Mouse (Mus musculus): Measurements from ENCODE around the gene Atp2b2. TPM values are rescaled to one million over a fixed set of nuclear protein-coding genes. Genes with fewer than 3 reads are reported as not detected.

Gene Atp2b2
- polyA plus RNA-seq, 1 experiment: not detected

DNA sequence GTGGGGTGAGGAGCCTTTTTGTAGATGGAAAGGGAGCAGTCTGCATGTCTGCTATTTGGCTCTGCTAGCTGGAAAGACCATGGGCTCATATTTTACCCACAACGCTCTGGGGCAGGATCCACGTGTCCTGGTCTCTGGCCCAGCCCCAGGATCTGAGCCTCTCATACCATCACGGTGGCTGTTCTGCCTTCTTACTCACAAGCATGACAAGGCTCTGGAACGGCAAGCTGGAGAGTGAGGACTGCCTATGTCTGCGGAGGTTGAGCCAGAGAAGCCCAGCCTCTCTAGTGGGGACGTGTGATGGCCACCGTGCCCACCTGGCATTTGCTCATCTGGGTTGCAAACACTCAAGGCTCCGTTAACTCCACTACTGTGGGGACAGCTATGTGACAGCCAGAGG is 63.7 kb downstream of the Atp2b2 start:
- TF ChIP-seq GATA1 (IDR thresholded peaks at IDR 0.05; ENCODE audit: low read length): no peak

DNA sequence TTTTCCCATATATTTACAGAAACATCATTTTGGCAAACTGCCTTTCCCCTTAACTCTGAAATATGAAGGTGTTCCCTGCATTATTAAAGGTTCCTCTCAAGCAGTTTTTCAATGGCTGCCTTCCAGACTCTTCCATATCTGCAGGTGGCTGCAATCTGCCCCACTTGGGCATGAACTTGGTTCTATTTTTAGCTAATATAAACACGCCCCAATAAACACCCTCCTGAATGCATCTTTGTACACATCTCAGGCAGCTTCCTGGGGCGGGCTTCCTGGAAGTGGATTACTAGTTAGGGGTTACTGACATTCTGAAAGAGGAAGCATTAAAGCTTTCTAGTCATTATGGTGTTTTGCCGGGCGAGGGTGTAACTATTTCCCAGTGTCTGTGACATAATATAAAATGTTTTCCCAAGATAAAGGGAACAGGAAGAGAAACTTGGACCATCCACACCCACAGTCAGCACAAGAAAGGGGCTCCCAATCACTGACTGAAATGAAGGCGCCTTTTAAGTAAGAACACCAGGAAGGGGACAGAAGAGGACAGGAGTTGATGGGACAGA is 64.2 kb downstream of the Atp2b2 start:
- TF ChIP-seq GATA1 (IDR thresholded peaks at IDR 0.05; ENCODE audit: low read length): no peak

DNA sequence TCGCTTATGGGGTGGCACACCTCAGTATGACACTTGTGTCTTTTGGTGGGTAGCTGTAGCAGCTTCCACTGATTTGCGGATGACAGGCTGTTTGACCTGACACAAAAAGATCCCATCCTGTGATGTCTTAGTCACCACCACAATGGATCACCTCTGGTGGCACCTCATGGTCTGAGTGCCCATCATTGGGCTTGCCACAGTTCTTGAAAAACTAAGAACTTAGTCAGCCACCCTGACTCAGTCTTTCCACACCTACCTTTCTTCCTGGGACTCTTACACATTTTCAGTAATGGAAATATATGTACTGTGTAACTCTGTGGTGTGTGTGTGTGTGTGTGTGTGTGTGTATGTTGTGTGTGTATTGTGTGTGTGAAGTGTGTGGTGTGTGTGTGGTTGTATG is 71.5 kb downstream of the Atp2b2 start:
- no peak for TF ChIP-seq GATA1 (IDR thresholded peaks at IDR 0.05; ENCODE audit: low read length)

DNA sequence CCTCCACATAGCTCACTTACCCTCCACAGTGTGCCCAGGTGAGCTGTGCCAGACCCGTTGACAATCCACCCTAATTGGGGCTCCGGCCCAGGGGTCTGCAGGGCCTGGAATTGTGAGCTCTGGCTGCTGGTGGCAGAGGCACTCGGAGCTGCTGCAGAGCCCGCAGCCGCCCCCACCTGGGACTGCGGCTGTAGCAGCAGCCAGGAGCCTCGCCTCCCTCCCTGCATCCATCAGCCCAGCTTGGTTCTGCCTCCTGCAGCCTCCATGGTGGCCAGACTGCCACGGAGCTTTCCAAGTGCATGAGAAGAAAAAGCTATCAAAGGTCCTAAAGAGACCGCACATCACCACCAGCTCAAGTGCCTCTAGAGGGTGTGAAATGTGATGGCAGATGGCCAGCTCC is 71.9 kb downstream of the Atp2b2 start:
- TF ChIP-seq GATA1 (IDR thresholded peaks at IDR 0.05; ENCODE audit: low read length): no peak

DNA sequence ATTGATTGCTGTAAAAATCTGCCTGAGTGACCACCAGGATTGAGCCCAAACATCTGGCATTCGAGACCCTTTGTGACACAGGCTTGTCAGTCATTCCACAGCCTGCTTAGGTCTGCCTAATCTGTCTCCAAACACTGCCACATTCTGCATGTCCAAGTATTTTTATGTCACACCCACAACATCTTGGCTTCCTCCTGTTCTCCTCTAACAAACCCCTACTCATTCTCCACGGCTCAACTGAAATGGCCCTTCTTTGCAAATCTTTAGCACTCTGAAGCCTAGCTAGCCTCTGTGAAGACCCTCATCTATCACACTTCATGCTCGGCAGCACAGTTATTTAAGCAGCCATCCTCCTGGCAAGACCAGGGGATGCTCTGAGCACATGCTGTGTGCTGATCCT is 72.7 kb downstream of the Atp2b2 start:
- TF ChIP-seq GATA1 (IDR thresholded peaks at IDR 0.05; ENCODE audit: low read length): no peak

DNA sequence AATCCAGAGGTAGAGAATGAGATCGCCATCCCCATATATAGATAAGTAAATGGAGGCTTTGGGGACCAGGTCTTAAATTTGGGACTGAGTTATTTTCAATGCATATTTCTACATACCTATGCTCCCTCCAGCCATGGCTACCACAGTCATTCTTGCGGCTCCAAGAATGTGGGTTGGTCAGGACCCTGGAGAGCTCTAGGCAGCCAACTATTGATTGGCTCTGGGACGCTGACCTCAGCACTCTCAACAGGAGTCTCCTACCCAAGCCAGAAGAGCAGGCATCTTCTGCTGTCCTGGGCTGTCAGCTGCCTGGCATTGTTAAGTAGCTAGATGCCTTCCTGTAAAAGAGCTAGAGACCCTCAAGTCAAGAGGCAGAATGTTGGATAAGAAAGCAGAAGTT is 79.6 kb downstream of the Atp2b2 start:
- TF ChIP-seq GATA1 (IDR thresholded peaks at IDR 0.05; ENCODE audit: low read length): no peak

DNA sequence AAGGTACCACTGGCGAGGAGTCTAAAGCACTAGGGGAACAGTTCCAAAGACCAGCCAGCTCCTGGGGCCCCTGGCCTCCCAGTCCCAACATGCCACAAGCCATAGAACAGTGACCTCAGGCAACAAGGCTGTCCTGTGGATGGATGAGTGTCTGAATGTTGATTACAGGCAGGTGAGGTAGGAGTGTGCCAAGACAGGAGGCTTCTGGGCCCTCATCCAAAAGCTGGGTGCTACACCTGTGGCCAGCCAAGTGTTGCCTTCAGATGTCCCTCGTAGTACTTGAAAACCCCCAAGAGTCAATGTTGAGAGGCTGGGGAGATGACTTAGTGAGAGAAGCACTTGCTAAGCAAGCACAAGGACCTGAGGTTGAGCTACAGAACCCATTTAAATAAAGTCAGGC is 80.8 kb downstream of the Atp2b2 start:
- no peak for TF ChIP-seq GATA1 (IDR thresholded peaks at IDR 0.05; ENCODE audit: low read length)

DNA sequence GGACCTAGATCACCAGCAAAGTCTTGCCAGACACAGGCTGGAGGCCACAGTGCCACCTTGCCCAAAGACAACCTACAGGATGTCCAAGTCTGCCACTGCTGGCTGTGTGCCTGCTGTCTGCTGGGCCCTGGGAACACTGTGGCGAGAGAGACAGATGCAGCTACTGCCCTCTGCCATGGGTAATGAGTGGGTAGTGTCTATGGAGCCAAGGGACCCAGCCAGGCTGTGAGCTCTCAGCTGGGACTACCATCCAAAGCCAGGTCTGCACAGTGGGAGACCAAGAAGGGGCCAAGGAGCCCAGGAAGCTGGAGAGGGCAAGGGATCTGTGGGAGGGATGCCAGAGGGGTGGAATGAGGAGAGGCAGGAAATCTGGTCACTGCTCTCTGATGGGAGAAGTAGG is 83.1 kb downstream of the Atp2b2 start:
- TF ChIP-seq GATA1 (IDR thresholded peaks at IDR 0.05; ENCODE audit: low read length): no peak

DNA sequence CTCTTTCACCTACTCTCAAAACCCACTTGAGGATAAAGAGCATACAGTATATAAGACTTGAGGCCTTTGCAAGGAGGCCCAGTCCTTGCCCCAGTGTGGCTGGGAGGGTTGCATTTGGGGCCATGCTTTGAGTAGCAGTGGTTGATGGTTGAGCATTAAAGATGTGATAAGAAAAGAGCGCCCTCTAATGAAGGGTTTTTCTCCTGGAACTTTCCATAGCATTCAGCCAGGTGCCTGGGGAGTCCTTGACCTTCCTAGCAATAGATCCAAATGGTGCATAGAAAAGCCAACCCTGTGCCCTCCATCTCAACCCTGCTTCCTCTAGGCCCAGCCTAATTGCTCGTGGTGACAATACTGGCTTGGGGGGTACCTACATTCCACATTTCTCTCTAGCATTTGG is 83.7 kb downstream of the Atp2b2 start:
- TF ChIP-seq GATA1 (IDR thresholded peaks at IDR 0.05; ENCODE audit: low read length): no peak

DNA sequence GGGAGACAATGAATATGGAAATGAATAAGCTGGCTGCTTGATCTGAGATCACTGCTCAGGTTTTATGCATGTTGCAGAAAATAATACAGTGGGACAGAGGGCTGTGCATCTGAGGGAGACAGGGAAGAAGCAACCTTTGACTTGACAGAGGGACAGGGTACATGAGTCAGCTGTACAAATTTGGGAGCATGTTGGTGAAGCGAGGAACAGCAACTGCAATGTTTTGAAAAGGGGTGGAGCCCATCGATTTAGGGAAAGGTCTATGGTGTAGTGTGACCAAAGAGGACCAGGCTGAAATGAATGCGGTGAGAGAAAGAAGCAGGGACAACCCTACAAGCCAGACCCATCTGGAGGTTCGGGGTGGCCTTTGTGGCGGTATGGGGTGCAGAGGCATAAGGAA is 84.4 kb downstream of the Atp2b2 start:
- TF ChIP-seq GATA1 (IDR thresholded peaks at IDR 0.05; ENCODE audit: low read length): no peak

DNA sequence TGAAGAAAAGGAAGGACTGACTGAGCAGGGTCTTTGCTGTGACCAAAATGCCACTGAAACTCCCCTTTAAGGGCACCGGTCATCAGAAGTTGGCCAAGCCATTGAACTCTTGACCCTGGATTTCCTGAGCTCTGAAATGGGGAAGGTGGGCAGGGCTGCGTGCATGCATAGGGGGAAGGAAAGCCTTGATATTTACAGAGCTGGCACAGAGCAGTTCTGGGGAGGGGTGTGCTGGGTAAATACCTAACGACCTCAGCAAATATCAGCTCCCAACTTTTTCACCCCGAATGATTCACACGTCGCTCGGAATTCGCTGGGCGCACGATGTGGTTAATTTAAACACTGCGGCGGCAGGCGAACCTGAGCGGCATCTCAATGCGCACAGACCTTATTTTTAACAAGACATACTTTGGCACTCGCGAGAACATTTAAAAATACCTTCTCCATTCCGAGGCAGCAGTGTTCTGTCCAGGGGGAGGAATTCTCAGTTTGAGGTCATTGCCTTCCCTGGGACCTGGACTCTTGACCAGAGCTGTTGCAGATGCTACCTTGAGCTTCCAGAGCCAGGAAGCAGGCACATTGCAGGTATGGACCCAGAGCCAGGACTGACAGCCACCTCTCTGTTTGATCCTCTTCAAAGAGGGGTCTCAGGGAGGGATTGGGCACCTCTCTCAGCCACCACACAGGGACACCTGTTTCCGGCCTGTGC is 85.0 kb downstream of the Atp2b2 start:
- TF ChIP-seq GATA1 (IDR thresholded peaks at IDR 0.05; ENCODE audit: low read length): no peak

DNA sequence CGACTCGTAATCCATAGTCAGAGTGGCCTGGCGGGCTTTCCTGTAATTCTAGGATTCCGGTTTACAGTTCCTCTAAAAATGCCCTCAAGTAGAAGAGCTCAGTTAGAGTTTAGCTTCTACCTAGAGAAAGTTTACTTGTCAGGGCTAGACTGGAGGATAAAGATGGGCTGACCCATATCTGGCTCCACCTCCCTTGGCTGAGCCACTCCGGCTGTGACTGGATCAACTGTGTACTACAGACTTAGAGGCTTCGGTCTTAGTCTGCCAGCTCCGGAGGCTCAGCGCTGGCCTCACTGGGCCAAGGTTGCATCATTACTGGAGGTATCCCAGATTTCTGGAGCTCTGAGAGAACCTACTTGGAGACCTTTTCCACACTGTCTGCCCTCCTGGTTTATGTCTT is 94.9 kb downstream of the Atp2b2 start:
- TF ChIP-seq GATA1 (IDR thresholded peaks at IDR 0.05; ENCODE audit: low read length): no peak

DNA sequence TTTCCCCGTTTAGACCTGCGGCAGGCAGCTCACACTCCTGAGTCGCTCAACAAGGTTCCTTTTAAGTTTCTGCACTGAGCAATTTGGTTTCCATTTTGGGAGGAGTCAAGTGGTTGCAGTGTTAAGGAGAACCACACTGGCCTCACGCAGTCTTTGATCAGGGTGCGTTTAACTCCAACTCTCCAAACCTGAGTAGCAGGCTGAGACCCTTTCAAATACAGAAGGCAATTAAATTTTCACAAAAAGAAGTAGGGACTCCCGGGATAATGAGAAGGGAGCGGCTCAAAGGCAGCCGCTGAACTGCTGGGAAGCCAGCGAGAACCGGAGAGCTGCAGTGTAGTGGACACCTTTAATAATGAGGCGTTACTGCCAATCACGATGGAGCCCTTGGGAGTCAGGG is 100.1 kb downstream of the Atp2b2 start:
- no peak for TF ChIP-seq GATA1 (IDR thresholded peaks at IDR 0.05; ENCODE audit: low read length)

DNA sequence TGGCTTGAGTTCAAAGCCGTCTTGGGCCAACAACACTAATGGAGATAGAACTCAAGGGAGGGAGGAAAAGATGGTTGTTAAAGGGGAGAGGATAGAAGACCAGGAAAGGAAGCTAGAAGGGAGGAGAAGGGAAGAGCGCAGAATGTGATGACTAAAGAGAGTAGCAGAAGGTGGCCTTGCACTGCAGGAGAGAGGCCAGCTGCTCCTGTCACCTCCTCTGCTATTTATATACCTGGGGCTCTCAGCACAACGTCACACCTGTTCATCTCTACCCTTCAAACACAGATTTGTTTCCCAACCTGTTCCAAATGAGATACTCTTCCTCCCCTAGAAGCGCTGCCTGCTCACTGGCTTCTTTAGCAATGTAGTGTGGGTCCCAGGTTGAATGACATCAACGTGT is 101.1 kb downstream of the Atp2b2 start:
- no peak for TF ChIP-seq GATA1 (IDR thresholded peaks at IDR 0.05; ENCODE audit: low read length)

DNA sequence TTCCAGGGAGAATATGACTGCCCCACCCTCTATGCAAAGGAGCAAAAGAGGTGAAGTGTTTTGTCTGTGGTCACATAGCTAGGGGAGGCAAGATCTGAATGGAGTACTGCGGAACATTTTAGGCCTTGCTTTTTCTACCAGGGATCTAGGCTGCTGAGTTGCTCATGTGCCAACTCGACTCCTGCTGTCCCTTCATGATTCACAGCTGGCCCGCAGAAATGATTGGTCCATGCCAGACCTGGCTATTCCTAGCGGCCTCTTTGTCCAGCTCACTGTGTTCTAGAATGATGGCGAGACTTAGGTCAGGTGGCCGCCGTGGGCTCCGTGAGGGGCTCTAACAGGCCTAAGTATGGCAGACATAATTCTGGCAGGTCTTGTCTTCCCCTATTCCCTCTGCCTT is 103.0 kb downstream of the Atp2b2 start:
- no peak for TF ChIP-seq GATA1 (IDR thresholded peaks at IDR 0.05; ENCODE audit: low read length)

DNA sequence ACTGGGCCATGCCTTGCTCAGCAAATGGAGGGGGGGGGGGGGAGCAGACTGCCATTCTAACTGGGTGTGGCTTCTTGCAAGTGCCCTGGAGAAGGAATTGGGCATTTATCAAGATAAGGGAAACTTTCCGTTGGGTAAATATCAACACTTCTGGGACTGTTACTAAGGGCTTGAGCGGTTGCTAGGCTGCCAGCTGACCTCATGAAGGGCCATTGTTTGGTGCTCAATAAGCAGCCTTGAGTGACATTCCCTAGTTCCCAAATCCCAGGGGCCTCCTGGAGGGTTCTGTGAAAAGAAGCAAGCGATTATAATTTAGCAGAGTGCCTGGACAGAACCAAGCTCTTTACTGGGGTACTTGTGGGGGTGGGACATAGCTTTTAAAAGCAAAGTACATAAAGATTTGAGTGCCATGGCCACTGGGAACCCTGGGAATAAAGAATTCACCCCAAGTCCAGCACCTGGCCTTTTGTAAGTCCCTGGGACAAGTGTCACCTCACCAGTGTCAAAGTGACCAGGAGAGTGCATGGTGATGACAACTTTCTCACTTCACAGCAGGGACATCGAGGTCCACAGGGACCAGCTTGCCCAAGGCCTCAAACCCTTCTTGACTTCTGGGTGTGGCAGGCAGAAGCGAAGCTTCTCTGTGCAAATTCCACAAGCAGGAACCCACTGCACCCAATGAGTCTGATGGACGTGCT is 105.5 kb downstream of the Atp2b2 start:
- no peak for TF ChIP-seq GATA1 (IDR thresholded peaks at IDR 0.05; ENCODE audit: low read length)

DNA sequence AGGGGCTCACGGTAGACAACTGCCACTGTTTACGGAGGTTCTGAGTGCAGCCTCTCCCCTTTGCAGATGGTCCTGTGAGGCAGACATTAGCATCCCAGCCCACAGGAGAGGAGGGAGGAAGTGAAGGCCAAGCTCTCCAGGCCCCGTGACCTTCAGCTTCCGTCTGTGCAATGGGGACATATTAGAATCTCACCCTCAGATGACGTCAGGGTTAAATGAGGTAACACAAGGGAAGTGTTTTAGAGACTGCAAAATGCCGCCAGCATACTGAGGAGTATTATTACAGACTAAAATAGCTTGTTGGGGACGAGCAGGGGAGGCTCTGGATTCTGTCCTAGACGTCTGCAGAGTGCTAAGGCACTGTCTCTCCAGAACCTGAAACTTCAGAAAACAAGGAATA is 106.3 kb downstream of the Atp2b2 start:
- no peak for TF ChIP-seq GATA1 (IDR thresholded peaks at IDR 0.05; ENCODE audit: low read length)
